13 mouse cellular contexts compared by ENCODE assay signal in genomic region chr4:32507041-32507440, GRCm38 (mm10).
DNase-seq lines count a peak whose midpoint lies in the region; ATAC-seq and TF ChIP-seq lines count a peak whose summit lies in the region.
"Had no signal": no experiment of that assay in that cellular context is flagged by ENCODE, and none has a peak within 500 bp of the region (broad histone marks: within the 10 kb centered on the region; RNA-seq: fewer than 3 reads in every experiment).

No protein-coding gene starts in this region.

- no peak overlapping the region for H3K4me2 ChIP-seq in heart, embryonic 13.5 days
- H3K4me2 ChIP-seq: liver, embryonic 11.5 days had no signal

- no peak for TF ChIP-seq CTCF in gastrocnemius, adult 2 months (IDR thresholded peaks at IDR 0.05)
- TF ChIP-seq CTCF in brain, embryonic 14.5 days (IDR thresholded peaks at IDR 0.05; ENCODE audit: borderline replicate concordance, extremely low read depth, insufficient read depth, insufficient read length): no peak

- WGBS in heart, embryonic 13.5 days: 37% methylated on average over 6 of the region's 6 CpGs

- no peaks in the 10 kb centered on the region for H3K27me3 ChIP-seq in heart, embryonic 13.5 days (replicated peaks)

- peak; percentile 39 for DNase-seq in gastrocnemius, adult 2 months
- DNase-seq in gastrocnemius, adult 8-10 months (ENCODE audit: low spot score in 2 of 2): no peak
- DNase-seq in brain, embryonic 14.5 days (ENCODE audit: low read depth): peak; percentile 66
- peak; percentile 44 for DNase-seq in kidney, postnatal 14 days
- DNase-seq in thymus, postnatal 14 days: no peak
- no peak for DNase-seq in urinary bladder, postnatal 10 days (ENCODE audit: low spot score)
- no peak for DNase-seq in natural killer cell, adult 2 months (ENCODE audit: low spot score in 2 of 2)
- DNase-seq: adrenal gland, adult 8-10 months; gastrocnemius, postnatal 36 days; thymus, postnatal 4 days had no signal

- H3K36me3 ChIP-seq in heart, embryonic 13.5 days: peaks cover 12% of the 10 kb centered on the region

- no peak for ATAC-seq in heart, embryonic 13.5 days (ENCODE audit: extremely low read depth, insufficient number of reproducible peaks, low FRiP score, low TSS enrichment)
- ATAC-seq: intestine, embryonic 16.5 days had no signal

- TF ChIP-seq POLR2A in brain, embryonic 14.5 days (IDR thresholded peaks at IDR 0.05; ENCODE audit: borderline replicate concordance, extremely low read depth, insufficient read depth, insufficient read length, poor library complexity, severe bottlenecking): no peak

- intact Hi-C loops in gastrocnemius, adult 2 months (cut with DNase I): no loop called here

- H3K9ac ChIP-seq in heart, embryonic 13.5 days: no peak overlapping the region

- H3K27ac ChIP-seq in gastrocnemius, adult 2 months: peak overlapping the region; percentile 28; the same call in 1 of the 2 replicates
- peak overlapping the region; percentile 87 for H3K27ac ChIP-seq in heart, embryonic 13.5 days (replicated peaks)

- peaks cover 62% of the 10 kb centered on the region for H3K4me1 ChIP-seq in heart, embryonic 13.5 days

- no peak overlapping the region for H3K4me3 ChIP-seq in gastrocnemius, adult 2 months
- no peak overlapping the region for H3K4me3 ChIP-seq in heart, embryonic 13.5 days

- no peaks in the 10 kb centered on the region for H3K9me3 ChIP-seq in heart, embryonic 13.5 days

Comparison
In these comparisons a context has a peak if more than half of its experiments do, and no peak if none do; other contexts are left out.
1. DNase-seq: peak in gastrocnemius, adult 2 months (single experiment), brain, embryonic 14.5 days (single experiment) and kidney, postnatal 14 days (single experiment); none in gastrocnemius, adult 8-10 months (0 of 2), thymus, postnatal 14 days (single experiment), urinary bladder, postnatal 10 days (single experiment) and natural killer cell, adult 2 months (0 of 2).